Mouse (Mus musculus) spleen, adult 12 weeks (tissue): ENCODE results near the gene Resf1.
"Not testable (repeated sequence)": the region's sequence is repeated elsewhere in the genome, so short reads cannot be mapped to it uniquely, and the experiment has no call there.

ENCODE experiments used
- DNase-seq: peaks from one replicate; pipeline ENCODE4 v3.0.0; 2022; ENCODE audit warnings: low spot score

The Resf1 gene

GRCm38 (mm10) chr6:149344372-149344771 is 35.2 kb downstream of the Resf1 start:
- no peak for DNase-seq

DNA sequence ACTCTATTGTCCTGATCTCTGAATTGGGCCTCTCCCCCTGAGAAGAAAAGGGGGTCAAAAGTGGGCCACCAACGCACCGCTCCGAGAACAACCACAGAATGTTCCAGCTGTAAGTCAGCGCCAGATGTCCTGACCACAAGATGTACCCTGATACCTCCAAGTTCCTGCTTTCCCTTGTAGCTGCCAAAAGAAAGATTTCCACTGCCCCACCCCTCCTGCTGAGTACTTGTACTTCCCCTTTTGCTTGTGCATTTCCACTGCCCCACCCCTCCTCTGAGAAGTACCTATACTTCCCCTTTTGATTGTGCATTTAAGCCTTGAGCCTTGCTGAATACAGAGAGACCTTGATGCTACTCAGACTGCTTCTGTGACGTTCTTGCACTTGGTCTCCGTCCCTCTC is 39.0 kb downstream of the Resf1 start:
- DNase-seq: not testable (repeated sequence)

GRCm38 (mm10) chr6:149354826-149355495 is 45.7 kb downstream of the Resf1 start:
- DNase-seq: no peak

- DNase-seq: not testable (repeated sequence)
Observed at GRCm38 (mm10) chr6:149355799-149356198, 46.6 kb downstream of the Resf1 start.

DNA sequence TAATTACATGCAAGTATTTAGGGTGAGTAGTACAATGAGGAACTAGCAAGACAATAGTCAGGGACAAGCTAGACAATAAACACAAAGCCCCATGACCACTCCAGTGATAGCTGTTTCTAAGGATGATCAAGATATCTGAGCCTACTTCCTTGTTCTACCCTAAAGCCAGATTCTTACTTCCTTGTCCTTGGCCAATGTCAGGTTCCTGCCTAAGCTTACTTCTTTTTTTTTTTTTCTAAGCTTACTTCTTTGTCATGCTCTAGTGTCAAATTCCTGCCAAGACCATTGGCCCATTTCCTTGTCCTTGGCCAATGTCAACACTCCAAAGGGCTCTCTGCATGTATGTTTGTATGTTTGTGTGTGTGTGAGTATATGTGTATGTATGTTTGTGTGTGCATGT is 47.9 kb downstream of the Resf1 start:
- no peak for DNase-seq

- DNase-seq: not testable (repeated sequence)
Observed at GRCm38 (mm10) chr6:149362533-149362932, 53.3 kb downstream of the Resf1 start.

GRCm38 (mm10) chr6:149365975-149366374 is 56.8 kb downstream of the Resf1 start:
- DNase-seq: not testable (repeated sequence)

- DNase-seq: no peak
Observed at GRCm38 (mm10) chr6:149366403-149366802, 57.2 kb downstream of the Resf1 start.

DNA sequence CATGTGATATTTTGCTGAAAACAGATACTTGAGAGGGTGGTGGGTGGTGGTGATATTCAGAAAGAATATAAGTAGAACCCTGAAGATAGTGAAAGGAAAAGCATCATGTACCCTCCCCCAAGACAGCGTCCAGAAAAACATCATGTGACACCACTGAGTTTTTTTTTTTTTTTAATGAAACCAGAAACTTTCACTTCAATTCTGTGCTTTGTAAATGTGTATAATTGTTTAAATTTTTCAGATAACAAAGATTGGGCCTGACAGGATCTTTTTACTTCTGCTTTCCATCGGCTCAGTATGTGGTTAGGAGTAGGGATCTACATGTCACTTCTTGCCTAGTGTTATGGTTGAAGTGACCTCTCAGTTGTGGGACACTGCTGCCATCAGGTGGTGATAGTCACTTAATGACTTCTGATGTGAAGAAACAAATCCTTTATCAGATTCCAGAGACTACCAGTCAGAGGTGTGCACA is 65.8 kb downstream of the Resf1 start:
- peak; percentile 58 for DNase-seq

- no peak for DNase-seq
Observed at GRCm38 (mm10) chr6:149383531-149383930, 74.3 kb downstream of the Resf1 start.
